Mouse (Mus musculus): Measurements from ENCODE around the gene Lif.

GRCm38 (mm10) chr11:4308514-4309450 is 51.4 kb downstream of the Lif start:
- no peak for TF ChIP-seq GATA1 (IDR thresholded peaks at IDR 0.05; ENCODE audit: low read length)
- no peak for TF ChIP-seq TAL1 (IDR thresholded peaks at IDR 0.05; ENCODE audit: low read length)
